Mouse (Mus musculus) embryonic fibroblast, embryonic 13.5 days (primary cell): ENCODE results near the gene Dmc1.

ENCODE experiments used
- CTCF ChIP-seq: IDR thresholded peaks from 2 replicates; pipeline ENCODE4 v1.5.1; 2011; ENCODE audit warnings: mild to moderate bottlenecking, control low read depth, low read length, moderate library complexity, borderline replicate concordance; ENCODE audit not compliant: insufficient read depth
- POLR2A ChIP-seq: IDR thresholded peaks from 2 replicates; pipeline ENCODE4 v1.6.1; 2011; ENCODE audit warnings: low read depth, mild to moderate bottlenecking, control low read depth, low read length, moderate library complexity

GRCm38 (mm10) chr15:79616729-79617128, 11.8 kb upstream of the Dmc1 start:
- TF ChIP-seq POLR2A (no peak), CTCF (no peak)
